Mouse (Mus musculus) erythroid progenitor cell, adult 5-6 weeks (primary cell): ENCODE measurements around the gene Tgfbr2. TPM values are rescaled to one million over a fixed set of nuclear protein-coding genes. Genes with fewer than 3 reads are reported as not detected.
"Not testable (repeated sequence)": the region's sequence is repeated elsewhere in the genome, so short reads cannot be mapped to it uniquely, and the experiment has no call there.

Experiments used
- ATAC-seq: replicated peaks from 2 replicates; pipeline ENCODE4 v1.8.0; 2016; ENCODE audit warnings: moderate number of reproducible peaks, mild to moderate bottlenecking, moderate TSS enrichment, inconsistent platforms; ENCODE audit not compliant: poor library complexity, low FRiP score, severe bottlenecking
- total RNA-seq, 2 experiments: library from RNA; stranded (forward) in 1 of 2; stranded (reverse) in 1 of 2; fragments of 150-400 nt in 1 of 2; fragments of 186-747, 209-891 nt in 1 of 2; gene quantifications; 2 replicates each; pipeline versions ENCODE4 v1.2.3 to v1.2.4; 2015 to 2017; ENCODE audit warnings: low replicate concordance in 2 of 2

The Tgfbr2 gene
- total RNA-seq, 2 experiments from 2014 or later = 5.3 to 10.5 TPM

- ATAC-seq = no peak
These were observed 89.2 kb downstream of the Tgfbr2 start for GRCm38 (mm10) chr9:116085999-116086398.

- no peak for ATAC-seq
These were observed 90.7 kb downstream of the Tgfbr2 start for GRCm38 (mm10) chr9:116084324-116084931.

- ATAC-seq = no peak
These were observed 91.3 kb downstream of the Tgfbr2 start for GRCm38 (mm10) chr9:116083726-116084323.

GRCm38 (mm10) chr9:116083300-116083699 is 91.9 kb downstream of the Tgfbr2 start:
- ATAC-seq = no peak

- ATAC-seq = no peak
These were observed 93.4 kb downstream of the Tgfbr2 start for GRCm38 (mm10) chr9:116081781-116082180.

GRCm38 (mm10) chr9:116077419-116077818 is 97.7 kb downstream of the Tgfbr2 start:
- ATAC-seq = no peak

- ATAC-seq = no peak
These were observed 98.2 kb downstream of the Tgfbr2 start for GRCm38 (mm10) chr9:116076946-116077345.

GRCm38 (mm10) chr9:116076163-116076562 is 99.0 kb downstream of the Tgfbr2 start:
- no peak for ATAC-seq

- ATAC-seq = not testable (repeated sequence)
These were observed 103.6 kb downstream of the Tgfbr2 start for GRCm38 (mm10) chr9:116071561-116071960.

GRCm38 (mm10) chr9:116064774-116065173 is 110.4 kb downstream of the Tgfbr2 start:
- no peak for ATAC-seq

- no peak for ATAC-seq
These were observed 114.5 kb downstream of the Tgfbr2 start for GRCm38 (mm10) chr9:116060691-116061090.

GRCm38 (mm10) chr9:116059156-116059555 is 116.0 kb downstream of the Tgfbr2 start:
- no peak for ATAC-seq

- ATAC-seq = no peak
These were observed 116.7 kb downstream of the Tgfbr2 start for GRCm38 (mm10) chr9:116058475-116058874.

- no peak for ATAC-seq
These were observed 121.2 kb downstream of the Tgfbr2 start for GRCm38 (mm10) chr9:116053976-116054375.

- ATAC-seq = no peak
These were observed 125.2 kb downstream of the Tgfbr2 start for GRCm38 (mm10) chr9:116049985-116050384.

GRCm38 (mm10) chr9:116041787-116042186 is 133.4 kb downstream of the Tgfbr2 start:
- no peak for ATAC-seq

GRCm38 (mm10) chr9:116041369-116041768 is 133.8 kb downstream of the Tgfbr2 start:
- ATAC-seq = no peak

GRCm38 (mm10) chr9:116040852-116041251 is 134.3 kb downstream of the Tgfbr2 start:
- ATAC-seq = peak; percentile 73; the same call in 1 of the 2 replicates

GRCm38 (mm10) chr9:116039981-116040380 is 135.2 kb downstream of the Tgfbr2 start:
- ATAC-seq = no peak

GRCm38 (mm10) chr9:116038275-116038674 is 136.9 kb downstream of the Tgfbr2 start:
- no peak for ATAC-seq
